Mouse (Mus musculus): ENCODE measurements around the gene Ank3. TPM values are rescaled to one million over a fixed set of nuclear protein-coding genes. Genes with fewer than 3 reads are reported as not detected.

The Ank3 gene
- polyA plus RNA-seq, 1 experiment from 2014 or later = 30.3 TPM

GRCm38 (mm10) chr10:69604609-69605008 is 206.0 kb downstream of the Ank3 start:
- Histone ChIP-seq H3K4me2 (no peak overlapping the region), H3K27me3 (no peaks in the 10 kb centered on the region), H3K4me3 (no peak overlapping the region), H3K36me3 (0 out of 2 replicates have a peak, but pooled peaks cover 6% of the 10 kb centered on the region), H3K9ac (no peak overlapping the region), H3K9me3 (no peaks in the 10 kb centered on the region), H3K4me1 (0 out of 2 replicates have a peak, but pooled peaks cover 7% of the 10 kb centered on the region), H3K27ac (no peak overlapping the region)
- no peak for ATAC-seq (ENCODE audit: insufficient number of reproducible peaks, insufficient read depth, low FRiP score, low TSS enrichment, low read depth)
- WGBS = 73% methylated on average over 6 of the region's 6 CpGs

- no peak for ATAC-seq (ENCODE audit: insufficient number of reproducible peaks, insufficient read depth, low FRiP score, low TSS enrichment, low read depth)
- H3K4me1 ChIP-seq = 0 out of 2 replicates have a peak, but pooled peaks cover 7% of the 10 kb centered on the region
- no peaks in the 10 kb centered on the region for H3K27me3 ChIP-seq
- H3K36me3 ChIP-seq = 0 out of 2 replicates have a peak, but pooled peaks cover 6% of the 10 kb centered on the region
- H3K4me2 ChIP-seq = no peak overlapping the region
- H3K9ac ChIP-seq = no peak overlapping the region
- 41% methylated on average over 12 of the region's 12 CpGs for WGBS
- no peaks in the 10 kb centered on the region for H3K9me3 ChIP-seq
- no peak overlapping the region for H3K4me3 ChIP-seq
- no peak overlapping the region for H3K27ac ChIP-seq
These were observed 206.6 kb downstream of the Ank3 start for GRCm38 (mm10) chr10:69605211-69605610.

GRCm38 (mm10) chr10:69607611-69608119 is 209.1 kb downstream of the Ank3 start:
- Histone ChIP-seq H3K36me3 (0 out of 2 replicates have a peak, but pooled peaks cover 6% of the 10 kb centered on the region), H3K27me3 (no peaks in the 10 kb centered on the region), H3K4me2 (no peak overlapping the region), H3K4me1 (peaks cover 13% of the 10 kb centered on the region), H3K9me3 (no peaks in the 10 kb centered on the region), H3K9ac (no peak overlapping the region), H3K27ac (no peak overlapping the region), H3K4me3 (no peak overlapping the region)
- no peak for ATAC-seq (ENCODE audit: insufficient number of reproducible peaks, insufficient read depth, low FRiP score, low TSS enrichment, low read depth)
- WGBS = 72% methylated on average over 14 of the region's 14 CpGs

GRCm38 (mm10) chr10:69611314-69611713 is 212.7 kb downstream of the Ank3 start:
- H3K9me3 ChIP-seq = no peaks in the 10 kb centered on the region
- no peak overlapping the region for H3K9ac ChIP-seq
- H3K27ac ChIP-seq = no peak overlapping the region; the same call in 1 of the 2 replicates
- no peak overlapping the region for H3K4me2 ChIP-seq
- H3K4me1 ChIP-seq = peaks cover 6% of the 10 kb centered on the region
- H3K27me3 ChIP-seq = no peaks in the 10 kb centered on the region
- H3K4me3 ChIP-seq = no peak overlapping the region
- no peak for ATAC-seq (ENCODE audit: insufficient number of reproducible peaks, insufficient read depth, low FRiP score, low TSS enrichment, low read depth)
- 67% methylated on average over 3 of the region's 3 CpGs for WGBS
- 0 out of 2 replicates have a peak, but pooled peaks cover 6% of the 10 kb centered on the region for H3K36me3 ChIP-seq

GRCm38 (mm10) chr10:69611839-69612340 is 213.3 kb downstream of the Ank3 start:
- Histone ChIP-seq H3K27ac (peak overlapping the region; percentile 69), H3K4me2 (no peak overlapping the region), H3K9me3 (no peaks in the 10 kb centered on the region), H3K4me1 (peaks cover 6% of the 10 kb centered on the region), H3K4me3 (no peak overlapping the region), H3K36me3 (0 out of 2 replicates have a peak, but pooled peaks cover 6% of the 10 kb centered on the region), H3K27me3 (no peaks in the 10 kb centered on the region), H3K9ac (no peak overlapping the region)
- 63% methylated on average over 5 of the region's 5 CpGs for WGBS
- ATAC-seq (ENCODE audit: insufficient number of reproducible peaks, insufficient read depth, low FRiP score, low TSS enrichment, low read depth) = peak; percentile 56; the same call in 1 of the 2 replicates

- Histone ChIP-seq H3K4me1 (peaks cover 1% of the 10 kb centered on the region; the same call in 1 of the 2 replicates), H3K27ac (no peak overlapping the region), H3K4me3 (no peak overlapping the region), H3K9ac (no peak overlapping the region), H3K4me2 (no peak overlapping the region), H3K36me3 (no peaks in the 10 kb centered on the region), H3K9me3 (no peaks in the 10 kb centered on the region), H3K27me3 (no peaks in the 10 kb centered on the region)
- 94% methylated on average over 3 of the region's 3 CpGs for WGBS
- no peak for ATAC-seq (ENCODE audit: insufficient number of reproducible peaks, insufficient read depth, low FRiP score, low TSS enrichment, low read depth)
These were observed 218.4 kb downstream of the Ank3 start for GRCm38 (mm10) chr10:69616953-69617352.

GRCm38 (mm10) chr10:69617537-69618112 is 219.1 kb downstream of the Ank3 start:
- no peak overlapping the region for H3K4me3 ChIP-seq
- no peaks in the 10 kb centered on the region for H3K4me1 ChIP-seq
- WGBS = 80% methylated on average over 16 of the region's 16 CpGs
- no peaks in the 10 kb centered on the region for H3K27me3 ChIP-seq
- H3K36me3 ChIP-seq = no peaks in the 10 kb centered on the region
- no peaks in the 10 kb centered on the region for H3K9me3 ChIP-seq
- ATAC-seq (ENCODE audit: insufficient number of reproducible peaks, insufficient read depth, low FRiP score, low TSS enrichment, low read depth) = no peak
- no peak overlapping the region for H3K4me2 ChIP-seq
- H3K9ac ChIP-seq = no peak overlapping the region
- no peak overlapping the region for H3K27ac ChIP-seq

GRCm38 (mm10) chr10:69620692-69621382 is 222.3 kb downstream of the Ank3 start:
- 83% methylated on average over 7 of the region's 7 CpGs for WGBS
- Histone ChIP-seq H3K4me3 (no peak overlapping the region), H3K4me1 (no peaks in the 10 kb centered on the region), H3K9me3 (no peaks in the 10 kb centered on the region), H3K4me2 (no peak overlapping the region), H3K27ac (no peak overlapping the region), H3K36me3 (no peaks in the 10 kb centered on the region), H3K9ac (no peak overlapping the region), H3K27me3 (no peaks in the 10 kb centered on the region)
- no peak for ATAC-seq (ENCODE audit: insufficient number of reproducible peaks, insufficient read depth, low FRiP score, low TSS enrichment, low read depth)

GRCm38 (mm10) chr10:69627767-69628166 is 229.2 kb downstream of the Ank3 start:
- no peak overlapping the region for H3K9ac ChIP-seq
- H3K4me3 ChIP-seq = no peak overlapping the region
- ATAC-seq (ENCODE audit: insufficient number of reproducible peaks, insufficient read depth, low FRiP score, low TSS enrichment, low read depth) = no peak
- H3K9me3 ChIP-seq = no peaks in the 10 kb centered on the region
- no peak overlapping the region for H3K4me2 ChIP-seq
- H3K27ac ChIP-seq = no peak overlapping the region
- H3K4me1 ChIP-seq = 0 out of 2 replicates have a peak, but pooled peaks cover 10% of the 10 kb centered on the region
- H3K36me3 ChIP-seq = no peaks in the 10 kb centered on the region
- no peaks in the 10 kb centered on the region for H3K27me3 ChIP-seq
- WGBS = 92% methylated on average over 3 of the region's 3 CpGs

GRCm38 (mm10) chr10:69628743-69629142 is 230.2 kb downstream of the Ank3 start:
- Histone ChIP-seq H3K36me3 (no peaks in the 10 kb centered on the region), H3K27ac (no peak overlapping the region), H3K9ac (no peak overlapping the region), H3K27me3 (no peaks in the 10 kb centered on the region), H3K9me3 (no peaks in the 10 kb centered on the region), H3K4me2 (no peak overlapping the region), H3K4me3 (no peak overlapping the region), H3K4me1 (0 out of 2 replicates have a peak, but pooled peaks cover 10% of the 10 kb centered on the region)
- 34% methylated on average over 6 of the region's 6 CpGs for WGBS
- ATAC-seq (ENCODE audit: insufficient number of reproducible peaks, insufficient read depth, low FRiP score, low TSS enrichment, low read depth) = no peak

- no peaks in the 10 kb centered on the region for H3K27me3 ChIP-seq
- ATAC-seq (ENCODE audit: insufficient number of reproducible peaks, insufficient read depth, low FRiP score, low TSS enrichment, low read depth) = no peak
- H3K4me3 ChIP-seq = no peak overlapping the region
- H3K4me1 ChIP-seq = peaks cover 27% of the 10 kb centered on the region
- no peak overlapping the region; the same call in 1 of the 2 replicates for H3K27ac ChIP-seq
- H3K36me3 ChIP-seq = no peaks in the 10 kb centered on the region
- H3K4me2 ChIP-seq = no peak overlapping the region
- WGBS = 40% methylated on average over 7 of the region's 7 CpGs
- H3K9ac ChIP-seq = no peak overlapping the region
- H3K9me3 ChIP-seq = no peaks in the 10 kb centered on the region
These were observed 232.3 kb downstream of the Ank3 start for GRCm38 (mm10) chr10:69630802-69631388.
